Mouse (Mus musculus) embryo, embryonic 10.5 days (tissue): ENCODE data around the gene Sh3bgr.

Experiments used
- DNase-seq: peaks from one replicate; pipeline ENCODE4 v3.0.0-alpha.2; 2015; ENCODE audit warnings: low spot score

Sh3bgr gene

DNA sequence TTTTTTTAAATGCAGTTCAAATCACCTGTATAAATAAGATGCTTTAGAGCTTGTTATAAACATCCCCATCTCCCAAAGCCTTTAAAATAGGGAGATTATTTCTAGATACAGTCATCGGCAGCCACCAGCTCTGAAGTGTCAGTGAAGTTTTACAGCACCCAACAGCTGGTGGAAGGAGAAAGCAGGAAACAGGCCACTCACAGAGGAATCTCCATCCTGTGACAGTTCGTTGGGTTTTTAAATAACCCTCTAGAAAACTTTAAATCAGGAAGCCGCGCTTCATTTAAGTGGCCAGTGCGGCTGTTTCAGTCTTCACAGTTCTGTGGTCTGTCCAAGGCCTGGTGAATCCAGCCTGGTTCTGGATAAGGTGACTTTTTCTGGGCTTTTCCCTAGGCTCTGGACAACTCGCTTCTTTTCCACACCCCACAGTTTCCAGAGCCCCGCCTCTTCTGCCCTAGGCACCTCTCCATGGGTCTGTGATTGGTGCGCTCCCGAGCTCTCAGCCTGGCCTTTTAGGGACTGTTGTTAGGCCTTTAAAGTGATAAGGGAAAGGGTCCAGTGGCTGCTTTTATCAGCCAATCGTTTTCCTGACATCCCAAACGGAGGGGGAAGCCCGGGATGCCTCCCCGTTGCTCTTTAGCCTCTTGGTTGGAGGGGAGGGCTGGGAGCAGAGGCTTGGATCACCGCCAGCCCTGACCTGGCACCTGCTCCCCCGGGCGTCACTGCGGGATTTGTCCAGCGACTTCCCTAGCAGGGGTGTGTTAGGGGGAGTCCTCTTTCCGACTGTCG, at the start of gene Sh3bgr:
TSS of gene Sh3bgr (plus strand) at position 538 of the 789 bp plus-strand sequence.
- DNase-seq, result peak; percentile 79

DNA sequence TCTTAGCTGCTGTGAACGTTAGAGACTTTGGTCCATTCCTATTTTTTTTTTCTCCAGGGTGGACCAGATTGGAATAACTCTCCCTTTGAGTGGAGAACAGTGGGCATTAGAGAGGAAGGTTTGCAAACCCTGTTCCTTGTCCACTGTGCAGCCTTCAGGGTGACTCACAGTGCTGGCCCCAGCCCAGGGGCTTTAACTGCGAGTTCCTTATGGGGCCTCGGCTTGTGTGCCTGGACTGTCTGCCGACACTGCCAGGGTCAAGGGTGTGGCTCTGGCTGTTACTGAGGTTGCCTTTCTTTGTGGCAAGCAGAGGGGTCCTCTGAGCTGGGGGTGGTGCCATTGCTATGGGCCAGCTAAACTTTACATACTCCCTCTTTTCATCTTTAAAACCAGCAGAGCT, 49.3 kb upstream of the Sh3bgr start:
- no peak for DNase-seq

DNA sequence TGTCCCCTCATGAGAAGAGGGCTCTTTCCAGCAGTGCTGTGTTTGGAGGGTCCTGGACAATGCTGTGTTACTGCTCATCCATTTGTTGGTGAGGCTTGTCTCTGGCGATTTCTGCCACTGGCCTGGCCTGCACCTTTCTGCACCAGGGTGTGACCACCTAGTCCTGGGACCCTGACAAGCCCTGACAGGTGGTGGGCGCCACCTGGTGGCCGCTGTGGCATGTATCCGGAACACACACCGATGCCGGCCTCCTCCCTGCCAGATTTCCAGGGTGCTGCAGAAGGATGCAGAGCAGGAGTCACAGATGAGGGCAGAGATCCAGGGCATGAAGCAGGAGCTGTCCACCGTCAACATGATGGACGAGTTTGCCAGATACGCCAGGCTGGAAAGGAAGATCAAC, 48.7 kb upstream of the Sh3bgr start:
- DNase-seq, result peak; percentile 83

DNA sequence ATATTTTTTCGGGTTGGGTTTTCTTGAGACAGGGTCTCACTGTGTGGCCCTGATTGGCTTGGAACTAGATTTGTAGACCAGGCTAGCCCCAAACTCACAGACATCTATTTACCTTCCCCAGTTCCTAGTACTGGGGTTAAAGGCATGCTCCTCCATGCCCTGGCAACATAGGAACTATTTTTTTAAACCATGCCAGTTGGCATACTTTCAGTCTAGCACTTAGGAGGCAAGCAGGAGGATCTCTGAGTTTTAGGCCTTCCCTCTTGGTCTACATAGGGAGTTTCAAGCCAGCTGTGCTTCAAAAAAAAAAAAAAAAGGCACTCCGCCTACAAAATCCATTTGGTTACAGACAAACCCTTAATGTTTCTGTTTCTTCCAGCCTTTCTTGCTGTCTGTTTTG, 45.8 kb upstream of the Sh3bgr start:
- DNase-seq, result no peak

DNA sequence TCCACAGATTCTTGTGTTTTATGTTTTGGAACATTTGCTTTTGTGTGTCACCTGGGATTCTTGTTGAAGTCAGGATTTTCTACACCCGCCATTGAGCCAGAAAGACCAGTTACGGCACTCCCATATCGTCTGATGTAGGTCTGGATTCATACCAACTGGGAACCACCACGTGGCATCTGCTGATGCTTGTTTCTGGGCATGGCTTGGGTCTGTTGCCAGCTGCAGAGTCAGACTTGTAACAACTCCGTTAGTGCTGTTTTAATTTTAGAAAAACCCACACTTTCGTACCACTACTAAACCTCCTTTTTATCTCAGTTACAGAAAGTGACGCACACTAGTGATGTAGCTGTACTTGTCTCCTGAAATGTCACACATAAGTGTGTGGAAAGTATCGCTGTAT, 44.2 kb upstream of the Sh3bgr start:
- DNase-seq, result no peak

DNA sequence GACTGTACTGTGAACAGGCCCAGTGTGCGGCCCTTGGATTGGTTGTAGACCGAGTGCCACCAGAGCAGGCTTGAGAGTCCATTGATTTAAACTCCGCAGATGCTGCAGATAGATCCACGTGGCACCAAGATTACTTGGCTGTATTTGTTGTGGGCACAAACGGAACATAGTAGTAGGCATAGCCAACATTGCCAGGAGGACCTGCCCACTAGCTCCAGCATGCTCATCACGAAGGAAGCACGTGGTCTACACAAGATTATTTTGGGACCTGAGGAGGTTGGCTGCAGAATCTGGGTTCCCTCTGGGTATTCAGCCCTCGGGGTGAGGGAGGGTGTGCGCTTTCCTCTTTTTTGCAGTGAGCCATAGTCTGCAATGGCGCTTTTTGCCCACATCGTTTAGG, 43.1 kb upstream of the Sh3bgr start:
- no peak for DNase-seq

DNA sequence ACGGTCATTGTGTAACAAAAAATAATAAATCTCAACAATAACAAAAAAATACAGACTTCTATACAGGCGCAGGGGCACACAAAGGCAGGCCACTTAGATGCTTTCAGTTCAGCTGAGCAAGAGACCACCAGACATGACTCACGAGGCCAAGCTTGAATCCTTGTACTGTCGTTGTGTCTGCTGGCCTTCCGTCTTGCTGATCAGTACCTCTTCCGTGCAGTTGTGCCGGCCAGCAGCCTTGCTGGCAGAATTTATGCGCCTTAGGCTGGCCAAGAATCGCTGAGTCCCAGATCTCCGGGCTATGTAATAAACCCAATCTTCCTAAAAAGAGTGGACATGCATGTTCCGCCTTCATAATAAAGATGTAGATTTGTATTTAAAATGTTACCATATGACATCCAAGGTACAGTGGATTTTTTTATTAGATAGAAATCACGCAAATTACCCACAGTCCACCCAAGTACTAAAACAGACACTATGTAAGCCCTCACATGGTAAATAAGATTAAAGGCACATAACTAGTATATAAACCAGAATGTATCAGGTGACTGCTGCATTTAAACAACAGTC, 41.7 kb upstream of the Sh3bgr start:
- DNase-seq, result peak; percentile 31

DNA sequence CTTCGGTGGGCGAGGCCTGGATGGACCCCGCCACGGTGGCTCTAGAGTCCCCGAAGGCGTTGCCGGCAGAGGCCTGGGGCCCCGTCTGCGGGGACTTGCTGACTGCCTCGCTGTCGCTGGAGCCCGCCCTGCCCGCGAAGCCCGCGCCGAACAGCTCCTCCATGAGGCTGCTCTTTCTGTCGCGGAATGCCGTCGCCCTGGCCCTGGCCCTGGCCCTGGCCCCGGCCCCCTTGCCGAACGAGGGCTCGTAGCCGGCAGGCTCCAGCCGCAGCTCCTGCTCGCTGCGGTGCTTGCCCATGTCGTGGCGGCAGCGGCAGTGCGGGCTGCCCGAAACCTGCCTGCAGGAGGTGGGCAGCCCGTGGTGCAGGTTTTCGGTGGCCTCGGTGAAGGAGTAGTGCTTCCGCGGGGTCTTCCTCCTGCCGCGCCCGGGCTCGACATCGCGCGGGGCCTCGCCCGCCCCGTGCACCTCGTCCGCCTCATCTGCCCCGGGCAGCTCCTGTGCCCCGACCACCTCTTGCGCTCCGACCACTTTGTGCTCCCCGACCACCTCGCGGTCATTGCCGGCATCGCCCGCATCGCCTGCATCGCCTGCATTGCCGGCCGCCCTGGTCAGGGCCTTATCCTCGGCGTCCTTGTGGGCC, 41.0 kb upstream of the Sh3bgr start:
- DNase-seq, result peak; percentile 84

DNA sequence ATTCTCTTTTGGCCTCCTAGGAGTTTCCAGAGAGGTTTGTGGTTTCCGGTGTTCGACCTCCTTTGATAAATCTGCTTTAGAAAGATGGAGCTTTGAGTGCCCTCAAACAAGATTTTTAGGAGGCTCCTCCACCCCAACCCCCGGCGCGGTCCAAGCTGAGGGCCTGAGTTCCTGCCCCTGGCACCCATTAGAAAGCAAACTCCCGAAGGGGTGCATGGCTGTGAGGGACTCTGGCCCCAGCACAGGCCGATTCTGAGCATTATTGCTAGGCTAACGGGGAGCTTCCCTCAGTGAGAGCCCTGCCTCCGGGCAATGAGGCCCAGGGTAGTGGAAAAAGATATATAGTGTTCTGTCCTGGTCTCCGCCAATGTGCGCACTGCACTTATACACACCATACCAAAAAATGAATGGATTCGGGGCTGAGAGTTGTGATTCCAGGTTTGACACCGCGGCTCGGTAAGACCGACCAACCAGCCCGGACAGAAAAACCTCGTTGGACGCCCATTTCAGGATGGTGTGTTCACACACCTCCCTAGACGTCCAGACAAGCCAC, 40.4 kb upstream of the Sh3bgr start:
- DNase-seq, result no peak

DNA sequence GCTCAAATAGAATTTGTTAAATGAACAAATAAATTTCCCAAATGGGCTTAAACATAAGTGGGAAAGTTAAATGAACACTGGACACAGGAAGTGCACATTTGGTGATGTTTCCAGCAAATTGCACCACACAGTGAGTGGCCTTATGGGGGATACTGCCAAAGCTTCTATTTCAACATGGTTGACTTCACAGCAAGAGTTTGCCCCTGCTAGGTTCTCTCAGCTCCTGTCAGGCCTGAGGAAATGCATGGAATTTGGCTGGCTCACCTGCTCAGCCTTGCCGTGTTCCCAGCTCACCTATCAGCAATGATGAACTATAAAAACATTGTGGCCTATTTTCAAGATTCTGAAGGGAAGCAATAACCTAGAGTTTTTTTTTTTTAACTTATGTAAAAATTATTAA, 39.3 kb upstream of the Sh3bgr start:
- no peak for DNase-seq

DNA sequence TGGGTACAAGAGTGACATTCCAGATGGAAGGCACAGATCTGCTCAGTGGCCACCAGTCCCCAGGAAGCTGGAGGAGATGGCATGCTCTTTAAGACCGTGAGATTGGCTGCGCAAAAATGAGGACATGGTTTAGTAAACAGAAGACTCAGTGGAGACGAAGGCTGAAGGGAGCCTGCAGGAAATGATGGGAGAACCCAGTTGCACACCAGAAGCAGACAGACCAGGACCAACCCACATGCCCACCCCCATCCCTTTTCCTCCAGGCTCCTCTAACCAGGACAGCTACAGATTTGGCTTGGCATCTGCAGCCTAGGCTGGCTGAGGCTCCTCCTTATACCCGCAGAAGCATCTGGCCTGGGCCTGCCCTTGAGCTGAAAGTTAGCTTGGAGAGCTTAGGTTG, 38.9 kb upstream of the Sh3bgr start:
- no peak for DNase-seq

DNA sequence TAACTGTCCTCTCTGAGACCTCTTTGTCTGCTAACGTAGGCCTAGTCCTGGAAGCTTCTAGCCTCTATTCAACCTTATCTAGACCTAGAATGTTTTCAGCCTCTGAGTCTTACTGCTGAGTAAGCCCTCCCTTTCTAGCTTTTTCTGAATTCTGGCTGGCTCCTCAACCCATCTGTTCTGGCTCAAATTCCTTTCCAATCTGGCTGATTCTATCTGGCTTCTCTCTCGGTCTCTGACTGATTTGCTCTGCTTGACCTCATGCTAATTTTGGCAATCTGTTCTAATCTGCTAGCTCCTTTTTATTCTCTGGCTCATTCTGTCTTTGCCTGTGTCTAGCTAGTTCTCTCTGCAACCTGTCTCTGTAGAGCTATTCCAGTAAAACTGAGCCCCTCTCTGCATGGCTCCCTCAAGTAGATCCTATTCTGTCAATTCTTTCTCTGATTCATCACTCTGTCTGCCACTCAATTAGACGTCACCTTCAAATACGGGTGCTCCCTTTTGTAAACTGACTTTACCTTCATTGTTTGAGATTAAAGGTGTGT, 34.5 kb upstream of the Sh3bgr start:
- DNase-seq, result no peak

DNA sequence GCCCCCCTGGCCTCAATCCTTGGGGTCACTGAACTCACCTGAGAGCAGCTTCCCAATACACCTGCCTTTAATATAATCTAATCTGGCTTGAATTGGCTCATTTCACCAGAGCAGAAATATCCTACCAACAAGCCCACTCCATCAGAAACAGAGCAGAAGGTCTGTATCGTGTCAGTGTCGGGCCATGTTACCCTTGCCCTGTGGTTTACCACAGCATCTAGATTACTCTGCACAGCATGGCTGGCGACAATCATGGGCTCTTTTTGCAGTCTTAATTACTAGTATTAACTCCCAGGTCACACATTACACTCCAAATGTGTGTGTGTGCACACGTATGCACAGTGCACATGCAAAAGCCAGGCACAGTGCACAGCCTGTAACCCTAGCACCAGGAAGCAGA, 31.4 kb upstream of the Sh3bgr start:
- no peak for DNase-seq

DNA sequence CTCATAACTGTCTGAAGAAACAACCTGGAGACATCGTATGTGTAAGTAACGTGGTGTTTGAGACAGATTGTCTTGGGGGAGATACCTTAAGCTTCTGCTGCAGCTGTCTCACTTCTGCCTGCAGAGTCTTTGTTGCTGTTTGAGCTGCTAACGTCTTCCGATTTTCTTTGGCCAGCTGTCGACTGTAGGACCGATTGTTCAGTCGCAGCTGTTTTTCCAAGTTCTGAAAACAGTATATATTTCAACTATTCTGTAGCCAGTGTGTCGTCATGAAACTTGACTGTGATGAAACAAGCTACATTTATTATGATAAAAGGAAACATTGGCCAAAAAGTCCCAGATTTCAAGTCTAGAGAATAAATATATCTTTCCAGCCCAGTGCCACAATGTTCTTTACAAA, 26.6 kb upstream of the Sh3bgr start:
- no peak for DNase-seq

DNA sequence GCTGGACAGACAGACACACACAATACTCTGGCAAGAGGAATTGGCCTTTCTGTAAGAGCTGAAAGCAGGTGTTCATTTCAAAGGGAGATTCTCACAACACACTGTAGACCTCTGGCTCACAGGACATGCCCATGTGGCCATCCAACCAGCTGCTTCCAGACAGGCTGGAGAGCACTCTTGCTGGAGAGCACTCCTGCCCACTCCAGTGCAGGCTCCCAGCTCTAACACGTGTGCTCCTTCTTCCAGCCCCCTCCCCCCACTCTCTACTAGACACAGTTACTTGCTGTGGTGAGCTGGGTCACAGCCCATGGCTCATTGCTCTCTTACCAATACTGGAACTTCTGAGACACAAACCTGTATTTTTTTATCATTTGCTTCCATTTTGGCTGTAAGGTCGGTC, 24.9 kb upstream of the Sh3bgr start:
- DNase-seq, result peak; percentile 7

DNA sequence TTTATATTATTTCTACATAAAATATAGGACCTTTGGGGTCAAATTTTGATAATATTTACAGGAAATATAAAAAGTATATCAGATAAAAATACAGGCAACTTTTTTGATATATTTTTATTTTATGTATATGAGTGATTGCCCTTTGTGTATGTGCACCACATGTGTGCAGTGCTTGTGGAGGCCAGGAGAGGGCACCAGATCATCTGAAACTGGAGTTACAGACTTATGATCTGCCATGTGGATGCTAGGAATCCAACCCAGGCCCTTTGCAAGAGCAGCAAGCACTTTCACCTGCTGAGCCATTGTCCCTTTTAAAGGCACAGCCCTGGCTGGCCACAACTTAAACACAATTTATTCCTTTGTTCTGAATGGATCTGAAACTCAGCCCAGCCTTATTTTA, 21.1 kb upstream of the Sh3bgr start:
- no peak for DNase-seq

DNA sequence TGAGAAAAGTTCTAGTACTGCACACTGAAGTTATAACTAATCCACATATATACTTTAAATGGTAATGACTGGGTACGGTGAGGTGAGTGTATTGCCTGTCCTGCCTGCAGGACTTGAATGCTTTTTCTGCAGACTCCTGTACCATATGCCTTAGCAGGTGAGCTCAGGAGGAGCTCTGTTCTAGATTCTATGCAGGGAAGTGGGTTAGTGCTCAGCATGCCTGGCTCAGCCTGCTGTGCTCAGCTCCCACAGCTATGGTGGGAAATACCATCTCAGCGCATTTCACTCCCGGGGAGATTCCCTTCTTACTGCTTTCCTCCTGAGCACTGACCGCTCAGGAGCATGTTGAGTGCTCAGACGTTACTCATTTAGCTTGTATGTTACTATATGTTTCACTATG, 12.6 kb upstream of the Sh3bgr start:
- DNase-seq, result no peak

DNA sequence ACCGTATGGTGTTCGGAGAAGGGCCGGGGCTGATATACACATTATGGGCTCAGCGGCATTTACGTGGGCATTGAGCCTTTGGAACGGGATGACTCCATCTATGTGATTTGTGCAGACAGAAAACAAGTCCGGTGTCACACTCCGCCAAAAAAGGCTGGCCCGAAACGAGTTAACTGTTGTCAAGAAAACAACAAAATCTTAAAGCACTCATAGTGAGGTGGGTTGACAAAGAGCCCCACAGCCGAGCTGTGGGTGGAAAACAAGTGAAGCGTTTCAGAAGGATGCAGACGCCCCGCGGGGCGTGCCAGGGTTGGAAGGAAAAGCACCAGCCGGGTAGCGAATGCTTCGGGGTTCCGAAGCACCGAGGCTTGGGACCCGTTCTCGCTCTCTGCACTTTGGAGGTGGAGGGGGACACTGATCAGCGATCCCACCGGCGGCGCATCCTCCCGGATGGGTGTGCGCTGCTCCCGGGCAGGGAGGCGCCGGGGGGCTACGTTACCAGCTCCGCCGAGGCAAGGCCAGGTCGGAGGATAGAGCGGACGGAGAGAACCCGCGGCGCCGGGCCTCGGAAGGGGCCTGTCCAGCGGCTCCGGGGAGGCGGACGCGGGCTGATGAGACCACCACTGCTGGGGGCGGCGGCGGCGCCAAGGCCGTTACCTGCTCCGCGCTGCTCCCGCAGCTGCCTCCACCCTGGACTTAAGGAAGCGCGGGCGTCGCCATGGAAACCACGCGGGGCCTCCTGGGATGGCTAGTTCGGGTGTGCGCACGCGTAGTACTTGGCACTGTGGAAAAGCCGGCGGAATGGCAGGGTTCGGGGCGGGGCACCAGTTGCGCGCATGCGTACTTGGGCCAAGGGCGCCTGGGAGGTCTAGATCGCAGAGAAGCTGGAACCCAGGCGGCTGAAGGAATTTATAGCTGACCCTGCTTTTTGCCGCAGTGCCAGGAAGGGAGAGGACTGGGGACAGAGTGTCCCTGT, 8.4 kb upstream of the Sh3bgr start, which contains the start of gene Lca5l:
TSS of gene Lca5l (minus strand) at position 741 of the 976 bp plus-strand sequence.
- DNase-seq, result peak; percentile 100

DNA sequence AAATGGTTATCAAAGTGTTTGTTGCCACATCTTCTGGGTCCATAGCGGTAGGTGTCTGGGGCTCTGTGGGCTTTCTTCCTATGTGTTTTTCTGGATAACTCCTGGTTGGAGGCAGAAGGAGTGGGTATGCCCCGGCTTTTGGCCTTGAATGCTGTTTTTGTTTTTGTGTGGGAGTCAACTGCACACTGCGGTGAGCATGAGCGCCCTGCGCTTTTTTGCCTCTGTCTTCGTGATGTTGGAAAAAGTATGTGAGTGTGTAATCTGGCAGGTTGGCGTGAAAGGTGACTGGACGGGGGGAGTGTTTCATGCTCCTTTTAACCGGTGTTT, 415 bp downstream of the Sh3bgr start:
- no peak for DNase-seq

DNA sequence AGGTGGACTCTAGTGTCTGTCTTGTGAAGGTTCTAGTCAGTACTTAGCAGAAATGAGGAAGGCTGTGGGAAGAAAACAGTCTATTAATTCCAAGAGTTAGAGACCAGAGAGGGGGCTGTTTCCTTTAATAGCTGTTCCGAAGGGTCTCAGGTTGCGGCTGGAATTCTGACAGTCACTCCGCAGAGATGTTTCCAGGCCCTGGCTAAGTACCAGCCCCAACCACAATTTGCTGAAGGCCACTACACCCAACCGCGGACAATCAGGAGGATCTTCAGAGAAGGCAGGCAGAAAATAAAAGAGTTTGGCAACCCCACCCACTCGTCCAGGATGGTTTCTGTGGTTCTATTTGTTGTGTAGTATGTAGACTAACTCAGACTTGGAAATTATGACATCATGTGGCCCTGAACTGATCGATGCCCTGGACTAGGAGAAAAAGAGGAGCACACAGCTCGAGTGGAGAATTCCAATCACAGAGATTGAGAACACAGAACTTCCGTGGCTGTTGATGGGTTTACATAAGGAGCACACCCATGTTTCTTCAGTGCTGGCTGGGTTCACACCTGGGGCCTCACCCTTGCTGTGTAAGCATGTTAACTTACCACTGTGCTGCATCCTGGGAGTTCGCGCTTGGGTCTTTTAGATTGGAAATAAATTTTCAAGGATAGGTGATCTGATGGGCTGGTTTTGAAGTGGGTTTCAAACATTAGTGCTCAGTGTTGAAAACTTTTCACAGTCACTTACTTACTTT, 1.4 kb downstream of the Sh3bgr start:
- peak; percentile 14 for DNase-seq

DNA sequence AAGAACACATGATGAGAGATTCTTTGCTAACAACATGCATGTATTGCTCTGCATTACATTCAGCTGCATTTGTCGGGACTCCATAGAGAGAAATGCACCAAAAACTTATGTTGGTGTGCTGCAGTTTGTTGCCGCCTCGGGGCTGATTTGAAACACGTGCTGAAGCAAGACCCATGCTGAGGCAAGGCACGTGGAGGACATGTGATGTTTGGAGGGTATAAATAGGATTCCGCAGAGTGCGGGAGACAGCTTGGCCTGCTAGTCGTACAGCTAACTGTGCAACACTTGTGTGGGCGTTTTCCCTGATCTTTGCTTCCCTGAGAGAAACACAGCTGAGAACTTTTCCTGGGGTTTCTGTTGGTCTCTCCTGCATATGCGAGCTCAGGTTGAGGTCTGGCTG, 9.5 kb downstream of the Sh3bgr start:
- DNase-seq, result no peak
